Mouse (Mus musculus) spleen, adult 2 months (tissue): ENCODE results near the gene Sel1l3. TPM values are rescaled to one million over a fixed set of nuclear protein-coding genes. Genes with fewer than 3 reads are reported as not detected.
A peak's percentile ranks its signal among the peaks of the same experiment; 100 is the strongest.

Source experiments
- DNase-seq, 2 experiments: peaks; one replicate each; pipeline versions ENCODE4 v3.0.0 to v3.0.0-alpha.2; 2012 to 2021; ENCODE audit warnings: low spot score in 2 of 2, low read depth in 1 of 2
- H3K27ac ChIP-seq: fragments of 200-500 bp; 2 replicates; pipeline ENCODE4 v1.5.1; 2012; ENCODE audit warnings: low read length, inconsistent platforms; ENCODE audit not compliant: insufficient read depth
- H3K27me3 ChIP-seq: fragments of 200-500 bp; 2 replicates; pipeline ENCODE4 v1.6.1; 2012; ENCODE audit warnings: mild to moderate bottlenecking, moderate library complexity, low read length, inconsistent platforms; ENCODE audit not compliant: control insufficient read depth, insufficient read depth
- H3K36me3 ChIP-seq: fragments of 200-500 bp; 2 replicates; pipeline ENCODE4 v1.6.1; 2012; ENCODE audit warnings: mild to moderate bottlenecking, low read length, inconsistent platforms; ENCODE audit not compliant: control insufficient read depth, insufficient read depth
- H3K4me1 ChIP-seq: fragments of 200-500 bp; 2 replicates; pipeline ENCODE4 v1.6.1; 2011; ENCODE audit warnings: inconsistent platforms; ENCODE audit not compliant: control insufficient read depth, insufficient read depth, insufficient read length
- H3K4me3 ChIP-seq: fragments of 200-500 bp; 2 replicates; pipeline ENCODE4 v1.5.1; 2011; ENCODE audit warnings: mild to moderate bottlenecking, inconsistent platforms; ENCODE audit not compliant: insufficient read depth, insufficient read length; ENCODE audit errors: extremely low read depth
- CTCF ChIP-seq: fragments of 200-500 bp; IDR thresholded peaks from 2 replicates; pipeline ENCODE4 v1.5.1; 2011; ENCODE audit warnings: mild to moderate bottlenecking, inconsistent platforms; ENCODE audit not compliant: insufficient read depth, insufficient read length, insufficient replicate concordance; ENCODE audit errors: extremely low read depth
- POLR2A ChIP-seq: fragments of 200-500 bp; IDR thresholded peaks from 2 replicates; pipeline ENCODE4 v1.6.1; 2011; ENCODE audit warnings: low read depth, low read length, inconsistent platforms
- WGBS: fragments of 180-500 bp; shearing (Covaris S2); methylation state at CpG from one replicate; pipeline ENCODE4 v1.1.7; 2018; 5-methylcytosine and 5-hydroxymethylcytosine counted together
- polyA plus RNA-seq: library from polyadenylated mRNA; depleted of rRNA; stranded (reverse); fragments of >200 nt; gene quantifications from 2 replicates; pipeline ENCODE4 v1.2.3, GENCODE M21; 2012; rRNA removed

The Sel1l3 gene
- 0.67 and 0.89 TPM in 2 replicates for polyA plus RNA-seq

DNA sequence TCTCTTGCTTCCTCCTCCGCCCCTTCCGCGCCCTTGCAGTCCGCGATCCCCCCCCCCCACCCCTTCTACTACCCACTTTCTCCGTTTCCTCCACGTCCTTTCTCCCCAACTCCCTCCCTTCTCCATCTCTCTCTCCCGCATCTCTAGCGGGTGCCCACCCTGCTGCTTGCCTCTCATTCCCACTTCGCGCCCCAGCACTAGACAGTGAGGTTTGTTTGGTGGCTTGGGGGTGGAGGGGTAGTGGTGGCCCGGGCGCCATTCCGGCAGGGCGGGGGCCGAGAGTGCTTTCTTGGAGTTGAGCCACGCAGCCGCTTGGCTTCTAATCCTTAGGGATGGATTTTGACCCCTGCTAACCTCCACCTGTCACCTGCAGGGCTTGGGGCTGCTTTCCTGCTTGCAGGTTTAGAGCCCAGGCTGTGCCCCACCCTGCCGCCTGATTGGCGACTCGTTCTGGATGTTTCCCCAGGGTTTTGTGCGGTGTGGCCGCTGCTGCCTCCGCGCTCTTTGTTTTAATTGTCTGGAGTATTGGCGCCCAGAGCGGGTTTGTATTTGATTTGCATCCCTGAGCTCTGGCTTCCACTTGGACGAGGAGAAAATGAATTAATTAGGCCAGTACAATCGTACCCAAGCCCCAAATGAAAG is at the start of gene Sel1l3:
Gene Sel1l3 (minus strand): TSS at position 217 of the 642 bp plus-strand sequence.
- Histone ChIP-seq H3K36me3 (no peaks in the 10 kb centered on the region), H3K4me1 (peaks cover 3% of the 10 kb centered on the region; the same call in 1 of the 2 replicates), H3K27me3 (peaks cover 27% of the 10 kb centered on the region), H3K27ac (no peak within 1 kb of the TSS), H3K4me3 (peak within 1 kb of the TSS; percentile 72)
- TF ChIP-seq POLR2A (no peak), CTCF (no peak)
- WGBS = 3% methylated on average over 24 of the region's 29 CpGs
- DNase-seq = no peak

DNA sequence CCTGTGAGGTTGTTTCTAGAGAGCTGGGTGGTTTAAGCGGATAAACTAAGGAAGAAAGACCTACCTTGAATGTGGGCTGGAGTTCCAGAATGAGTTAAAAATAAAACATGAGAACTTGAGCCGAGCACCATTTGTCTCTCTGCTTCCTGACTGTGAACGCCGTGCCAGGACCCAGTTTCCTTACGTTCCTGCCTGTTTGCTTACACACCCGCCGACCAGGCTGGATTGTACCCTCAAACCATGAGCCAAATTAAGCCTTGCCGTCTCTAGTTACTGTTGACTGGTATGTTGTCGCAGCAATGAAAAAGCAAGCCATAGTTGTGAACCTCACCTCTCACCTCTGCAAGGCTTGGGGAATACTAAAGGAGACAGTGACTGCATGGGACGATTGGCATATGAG is 48.3 kb upstream of the Sel1l3 start:
- peaks cover 2% of the 10 kb centered on the region; the same call in 1 of the 2 replicates for H3K27me3 ChIP-seq
- 74% methylated on average over 10 of the region's 10 CpGs for WGBS

DNA sequence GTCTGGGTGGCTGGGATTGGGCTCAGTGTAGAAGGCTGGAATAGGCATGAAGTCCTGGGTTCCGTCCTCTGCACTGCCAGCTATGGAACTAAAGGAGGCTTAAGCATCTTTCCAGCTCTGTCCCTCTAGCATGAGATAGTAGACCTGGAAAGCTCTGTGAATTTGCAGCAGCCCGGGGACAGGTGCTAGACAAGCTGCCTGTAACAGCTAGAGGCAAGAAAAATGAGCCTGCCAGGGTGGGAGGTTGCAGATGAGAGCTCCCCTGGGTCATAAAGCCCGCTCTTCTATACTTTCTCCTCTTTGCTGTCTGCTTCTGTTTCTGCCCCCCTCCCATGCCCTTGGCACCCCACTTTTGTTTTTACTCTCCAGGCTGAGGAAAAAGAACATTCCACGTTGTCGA is 46.2 kb upstream of the Sel1l3 start:
- no peak for TF ChIP-seq POLR2A
- TF ChIP-seq CTCF = no peak
- H3K27ac ChIP-seq = no peak overlapping the region
- no peaks in the 10 kb centered on the region; the same call in 1 of the 2 replicates for H3K4me1 ChIP-seq
- H3K4me3 ChIP-seq = no peak overlapping the region
- H3K27me3 ChIP-seq = peaks cover 2% of the 10 kb centered on the region; the same call in 1 of the 2 replicates
- WGBS = 70% methylated on average over 5 of the region's 5 CpGs
- no peaks in the 10 kb centered on the region for H3K36me3 ChIP-seq
- no peak for DNase-seq

More for the DNA sequence above, 48.3 kb upstream of the Sel1l3 start:
- DNase-seq = no peak
- TF ChIP-seq POLR2A (no peak), CTCF (no peak)
- Histone ChIP-seq H3K27ac (no peak overlapping the region), H3K36me3 (no peaks in the 10 kb centered on the region), H3K4me1 (peaks cover 2% of the 10 kb centered on the region; the same call in 1 of the 2 replicates), H3K4me3 (no peak overlapping the region)

DNA sequence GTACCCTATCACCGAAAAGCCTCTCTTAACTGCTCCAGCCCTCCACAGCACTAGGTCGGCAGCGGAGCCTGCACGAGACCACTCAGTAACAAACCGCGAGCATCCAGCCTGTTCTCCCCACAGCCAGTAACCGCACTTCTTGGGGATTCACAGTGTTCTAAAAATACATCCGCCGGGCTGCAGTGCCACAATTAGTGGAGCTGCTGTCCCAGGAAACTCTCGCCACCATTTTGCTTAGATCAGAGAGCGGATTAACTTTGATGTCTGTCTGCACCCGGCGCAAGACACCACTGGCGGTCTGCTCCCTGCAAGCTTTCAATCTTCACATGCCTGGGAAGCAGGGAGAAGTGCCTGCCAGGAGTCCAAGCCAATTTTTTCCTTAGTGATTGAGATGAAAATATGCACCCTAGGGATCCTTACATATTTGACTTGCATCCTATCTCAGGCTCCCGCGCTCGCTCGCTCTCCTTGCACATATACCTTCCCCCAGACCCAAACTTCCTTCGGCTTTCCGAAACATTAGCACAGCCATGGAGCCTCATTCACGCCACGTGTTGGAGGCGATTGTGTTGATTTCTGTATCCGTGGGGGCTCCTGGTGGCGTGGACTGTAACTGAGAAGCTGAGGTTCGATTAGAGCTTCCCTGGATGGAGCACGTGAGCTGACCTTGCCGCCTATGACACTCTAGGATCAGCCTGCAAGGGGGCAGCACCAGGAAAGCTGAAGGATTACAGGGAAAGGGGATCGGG is 44.5 kb upstream of the Sel1l3 start:
- Histone ChIP-seq H3K36me3 (no peaks in the 10 kb centered on the region), H3K4me1 (no peaks in the 10 kb centered on the region; the same call in 1 of the 2 replicates), H3K27me3 (peaks cover 2% of the 10 kb centered on the region; the same call in 1 of the 2 replicates), H3K4me3 (no peak overlapping the region; the same call in 1 of the 2 replicates), H3K27ac (no peak overlapping the region)
- no peak for DNase-seq
- WGBS = 7% methylated on average over 29 of the region's 29 CpGs
- TF ChIP-seq POLR2A (no peak), CTCF (no peak)

DNA sequence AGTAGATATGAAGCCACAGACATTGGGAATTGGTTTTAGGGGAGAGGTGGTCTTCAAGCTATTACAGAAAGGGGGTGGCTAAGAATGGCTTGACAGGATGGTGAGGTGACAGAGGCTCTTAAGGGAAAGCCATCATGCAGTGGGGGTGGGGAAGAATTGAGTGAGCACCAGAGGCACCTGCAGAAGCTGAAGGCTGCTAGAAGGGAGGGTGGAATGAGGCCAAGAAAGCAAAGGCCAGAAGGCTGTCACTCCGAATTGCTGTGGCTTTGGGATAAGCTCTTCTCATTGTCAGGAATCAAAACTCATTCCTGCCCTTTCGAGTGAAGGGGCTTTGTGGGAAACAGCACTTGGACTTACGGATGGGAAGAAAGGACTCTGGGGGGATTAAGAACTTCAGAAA is 41.1 kb upstream of the Sel1l3 start:
- TF ChIP-seq CTCF (no peak), POLR2A (no peak)
- no peaks in the 10 kb centered on the region for H3K36me3 ChIP-seq
- DNase-seq = no peak
- peaks cover 2% of the 10 kb centered on the region; the same call in 1 of the 2 replicates for H3K27me3 ChIP-seq
- H3K4me1 ChIP-seq = no peaks in the 10 kb centered on the region; the same call in 1 of the 2 replicates
- 85% methylated on average over 3 of the region's 3 CpGs for WGBS
- H3K27ac ChIP-seq = no peak overlapping the region
- no peak overlapping the region for H3K4me3 ChIP-seq

DNA sequence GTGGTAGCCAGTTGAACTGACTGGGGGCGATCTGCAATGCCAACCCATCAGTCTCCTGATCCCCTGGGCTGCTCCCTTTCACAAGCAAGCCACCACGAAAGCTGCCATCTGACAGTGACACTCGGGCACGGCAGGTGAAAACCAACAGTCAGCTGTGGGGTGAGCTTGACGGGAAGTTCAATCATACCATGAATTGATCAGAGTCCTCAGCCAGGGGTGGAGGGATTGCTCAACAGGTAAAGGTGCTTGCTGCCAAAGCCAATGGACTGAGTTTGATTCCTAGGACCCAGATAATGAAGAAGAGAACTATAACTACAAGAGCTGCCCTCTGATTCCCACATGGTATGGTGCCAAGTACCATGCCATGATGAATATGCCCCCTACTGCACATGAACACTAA is 40.4 kb upstream of the Sel1l3 start:
- Histone ChIP-seq H3K36me3 (no peaks in the 10 kb centered on the region), H3K4me1 (no peaks in the 10 kb centered on the region; the same call in 1 of the 2 replicates), H3K27ac (no peak overlapping the region), H3K27me3 (peaks cover 2% of the 10 kb centered on the region; the same call in 1 of the 2 replicates), H3K4me3 (no peak overlapping the region)
- 88% methylated on average over 5 of the region's 5 CpGs for WGBS
- no peak for DNase-seq
- TF ChIP-seq POLR2A (no peak), CTCF (no peak)

DNA sequence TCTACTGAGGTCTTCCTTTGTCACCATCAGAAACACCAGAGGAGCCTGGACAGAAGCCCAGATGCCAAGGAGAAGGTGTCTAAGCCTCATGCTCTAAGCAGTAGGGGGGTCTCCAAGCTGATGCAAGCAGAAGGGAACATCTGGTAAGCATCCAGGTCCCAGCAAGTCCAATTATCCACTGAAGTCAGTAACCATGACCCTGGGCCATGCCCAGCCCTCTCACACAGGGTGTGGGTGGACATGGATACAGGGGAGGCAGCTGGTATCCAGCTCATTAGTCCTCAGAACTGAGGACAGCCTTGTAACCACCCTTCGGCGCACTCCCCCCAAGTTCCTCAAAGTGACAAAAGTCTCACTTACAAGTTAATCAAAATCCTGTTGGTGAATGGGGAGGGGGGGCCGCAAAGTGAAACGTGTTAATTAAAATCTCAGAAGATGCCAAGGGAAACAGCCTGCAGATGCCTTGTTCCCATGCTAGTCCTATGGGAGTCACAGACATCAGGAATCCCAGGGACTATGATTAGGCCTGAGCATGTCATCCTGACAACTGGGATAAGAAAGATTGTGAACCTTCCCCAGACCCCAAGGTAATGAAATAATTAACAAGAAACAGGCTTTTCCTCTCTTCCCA is 35.8 kb upstream of the Sel1l3 start:
- Histone ChIP-seq H3K4me1 (no peaks in the 10 kb centered on the region), H3K36me3 (no peaks in the 10 kb centered on the region), H3K27me3 (no peaks in the 10 kb centered on the region), H3K4me3 (no peak overlapping the region), H3K27ac (no peak overlapping the region)
- DNase-seq = no peak
- no peak for TF ChIP-seq POLR2A
- no peak for TF ChIP-seq CTCF
- 79% methylated on average over 4 of the region's 4 CpGs for WGBS
